ENCODE assay signal across 14 mouse cellular contexts in the genomic region with DNA sequence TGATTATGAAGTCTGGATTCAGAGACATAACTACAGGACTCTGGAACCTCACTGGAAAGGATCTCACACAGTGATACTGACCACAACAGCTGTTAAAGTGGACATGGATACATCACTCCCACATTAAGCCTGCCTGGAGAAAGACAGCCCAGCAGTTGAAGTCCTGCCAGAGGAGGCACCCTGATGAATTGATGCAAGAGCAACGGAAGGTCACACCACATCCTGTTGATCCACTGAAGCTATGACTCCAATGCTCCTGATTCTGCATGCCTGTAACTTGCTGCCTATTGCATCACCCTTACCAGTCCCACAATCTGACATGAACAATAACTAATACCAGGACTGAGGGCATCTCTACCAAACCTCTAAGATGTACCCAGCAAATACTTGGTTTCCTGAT. TPM values are rescaled to one million over a fixed set of nuclear protein-coding genes. Genes with fewer than 3 reads are reported as not detected.
DNase-seq lines count a peak whose midpoint lies in the region; ATAC-seq and TF ChIP-seq lines count a peak whose summit lies in the region.
"Had no signal": no experiment of that assay in that cellular context is flagged by ENCODE, and none has a peak within 500 bp of the region (broad histone marks: within the 10 kb centered on the region; RNA-seq: fewer than 3 reads in every experiment).

No protein-coding gene starts in this region.

- no peaks in the 10 kb centered on the region for H3K27me3 ChIP-seq in liver, postnatal 0 days (ENCODE audit: insufficient read depth, low read length)
- H3K27me3 ChIP-seq in liver, embryonic 11.5 days (replicated peaks; ENCODE audit: control insufficient read depth, insufficient read depth, low read length) = no peaks in the 10 kb centered on the region
- peaks cover 1% of the 10 kb centered on the region for H3K27me3 ChIP-seq in megakaryocyte, embryonic 14.5 days (replicated peaks)
- no peaks in the 10 kb centered on the region for H3K27me3 ChIP-seq in hindbrain, embryonic 16.5 days (replicated peaks; ENCODE audit: control insufficient read depth, insufficient read depth, low read length)
- H3K27me3 ChIP-seq: hindbrain, embryonic 15.5 days had no signal

- H3K4me2 ChIP-seq in liver, postnatal 0 days (ENCODE audit: low read depth, low read length) = no peak overlapping the region
- no peak overlapping the region for H3K4me2 ChIP-seq in liver, embryonic 11.5 days
- H3K4me2 ChIP-seq in hindbrain, embryonic 16.5 days (ENCODE audit: low read length) = no peak overlapping the region
- H3K4me2 ChIP-seq: heart, embryonic 11.5 days; hindbrain, embryonic 15.5 days had no signal

- no peak overlapping the region for H3K4me3 ChIP-seq in liver, postnatal 0 days (ENCODE audit: low read depth, low read length)
- H3K4me3 ChIP-seq in liver, embryonic 11.5 days (ENCODE audit: low read depth, low read length) = no peak overlapping the region
- H3K4me3 ChIP-seq in megakaryocyte, embryonic 14.5 days (replicated peaks) = peak overlapping the region; percentile 21
- no peak overlapping the region for H3K4me3 ChIP-seq in hindbrain, embryonic 16.5 days (ENCODE audit: low read length)
- H3K4me3 ChIP-seq: embryonic facial prominence, embryonic 10.5 days; hindbrain, embryonic 15.5 days had no signal

- H3K36me3 ChIP-seq in liver, postnatal 0 days (replicated peaks; ENCODE audit: insufficient read depth, low read length) = no peaks in the 10 kb centered on the region
- no peaks in the 10 kb centered on the region for H3K36me3 ChIP-seq in liver, embryonic 11.5 days (ENCODE audit: control insufficient read depth, insufficient read depth, low read length)
- H3K36me3 ChIP-seq in megakaryocyte, embryonic 14.5 days (replicated peaks; ENCODE audit: low read length) = no peaks in the 10 kb centered on the region
- no peaks in the 10 kb centered on the region for H3K36me3 ChIP-seq in hindbrain, embryonic 16.5 days (ENCODE audit: control insufficient read depth, insufficient read depth, low read length)
- H3K36me3 ChIP-seq: embryonic facial prominence, embryonic 10.5 days; hindbrain, embryonic 15.5 days had no signal

- H3K27ac ChIP-seq in liver, postnatal 0 days (ENCODE audit: low read depth) = no peak overlapping the region
- no peak overlapping the region for H3K27ac ChIP-seq in liver, embryonic 11.5 days (ENCODE audit: low read depth, low read length)
- no peak overlapping the region for H3K27ac ChIP-seq in hindbrain, embryonic 16.5 days (ENCODE audit: low read depth, low read length)
- H3K27ac ChIP-seq: embryonic facial prominence, embryonic 10.5 days; hindbrain, embryonic 15.5 days had no signal

- H3K9ac ChIP-seq in liver, postnatal 0 days (replicated peaks) = no peak overlapping the region
- no peak overlapping the region for H3K9ac ChIP-seq in liver, embryonic 11.5 days (ENCODE audit: low read depth, low read length)
- no peak overlapping the region for H3K9ac ChIP-seq in hindbrain, embryonic 16.5 days (ENCODE audit: low read depth, low read length)
- H3K9ac ChIP-seq: hindbrain, embryonic 15.5 days had no signal

- peaks cover 3% of the 10 kb centered on the region; the same call in 1 of the 2 replicates for H3K9me3 ChIP-seq in liver, postnatal 0 days (ENCODE audit: low read length)
- H3K9me3 ChIP-seq in liver, embryonic 11.5 days (ENCODE audit: control insufficient read depth, low read length) = peaks cover 4% of the 10 kb centered on the region; the same call in 1 of the 2 replicates
- H3K9me3 ChIP-seq in megakaryocyte, embryonic 14.5 days = peaks cover 9% of the 10 kb centered on the region
- H3K9me3 ChIP-seq in hindbrain, embryonic 16.5 days (ENCODE audit: control insufficient read depth, low read length) = no peaks in the 10 kb centered on the region; the same call in 1 of the 2 replicates
- H3K9me3 ChIP-seq: hindbrain, embryonic 15.5 days had no signal

- peak; percentile 24 for DNase-seq in liver, postnatal 0 days
- no peak for DNase-seq in liver, embryonic 11.5 days (ENCODE audit: low spot score)
- DNase-seq in CD4-positive helper T cell, adult 2 months (ENCODE audit: low read depth, low spot score) = peak; percentile 73
- DNase-seq in adipocyte (ENCODE audit: low spot score) = peak; percentile 60
- no peak for DNase-seq in frontal cortex, postnatal 10 days (ENCODE audit: low spot score in 2 of 2)
- no peak for DNase-seq in cerebellum, adult 8-10 months

- TF ChIP-seq EP300 in liver, postnatal 0 days (IDR thresholded peaks at IDR 0.05; ENCODE audit: low read depth) = no peak

- no peaks in the 10 kb centered on the region; the same call in 1 of the 2 replicates for H3K4me1 ChIP-seq in liver, postnatal 0 days (ENCODE audit: insufficient read depth)
- H3K4me1 ChIP-seq in liver, embryonic 11.5 days (replicated peaks; ENCODE audit: control insufficient read depth, insufficient read depth, low read length) = no peaks in the 10 kb centered on the region
- H3K4me1 ChIP-seq in megakaryocyte, embryonic 14.5 days = peaks cover 9% of the 10 kb centered on the region
- H3K4me1 ChIP-seq in hindbrain, embryonic 16.5 days (ENCODE audit: control insufficient read depth, insufficient read depth, low read depth, low read length) = no peaks in the 10 kb centered on the region
- H3K4me1 ChIP-seq: embryonic facial prominence, embryonic 10.5 days; hindbrain, embryonic 15.5 days had no signal

- no peak for TF ChIP-seq CTCF in liver, postnatal 0 days (IDR thresholded peaks at IDR 0.05; ENCODE audit: low read depth)

- 37% methylated on average over 1 of the region's 1 CpGs for WGBS in liver, postnatal 0 days (ENCODE audit: insufficient replicate concordance)
- WGBS in liver, embryonic 11.5 days = 60% methylated on average over 1 of the region's 1 CpGs
- WGBS in hindbrain, embryonic 16.5 days = 68% methylated on average over 1 of the region's 1 CpGs

- ATAC-seq in liver, postnatal 0 days = peak; percentile 55
- ATAC-seq in liver, embryonic 11.5 days (replicated peaks; ENCODE audit: low FRiP score) = no peak
- ATAC-seq in hindbrain, embryonic 16.5 days = no peak
- ATAC-seq: forebrain, embryonic 16.5 days had no signal

RNA-seq across cellular contexts. Expression of gene Olfr266, which starts 6.0 kb away (rescaled TPM):
- polyA plus RNA-seq in liver, postnatal 0 days (2015; fragmentation: Nextera tagmentation; extraction: Ambion mirVana) = not detected in 2 replicates
- polyA plus RNA-seq in liver, embryonic 11.5 days (2014; fragmentation: Nextera tagmentation; extraction: Ambion mirVana) = not detected in 2 replicates
- polyA plus RNA-seq in megakaryocyte, embryonic 14.5 days (2012; ENCODE audit: insufficient read depth, low replicate concordance) = not detected in 2 replicates
- polyA plus RNA-seq in hindbrain, embryonic 16.5 days (2015; fragmentation: Nextera tagmentation; extraction: Ambion mirVana) = not detected in 2 replicates
- polyA plus RNA-seq: embryonic facial prominence, embryonic 10.5 days; forebrain, embryonic 16.5 days; heart, embryonic 11.5 days; hindbrain, embryonic 15.5 days; liver, adult 2 months; midbrain, postnatal 0 days had no signal

RNA-seq across cellular contexts. Expression of gene Cd53, which starts 42.2 kb away (rescaled TPM):
- polyA plus RNA-seq in liver, postnatal 0 days (2015; fragmentation: Nextera tagmentation; extraction: Ambion mirVana) = 43.1 and 45.4 TPM in 2 replicates
- 14.5 and 15.2 TPM in 2 replicates for polyA plus RNA-seq in liver, embryonic 11.5 days (2014; fragmentation: Nextera tagmentation; extraction: Ambion mirVana)
- 2.6 TPM in 1 of 2 replicates, not detected in the other for polyA plus RNA-seq in megakaryocyte, embryonic 14.5 days (2012; ENCODE audit: insufficient read depth, low replicate concordance)
- polyA plus RNA-seq in hindbrain, embryonic 16.5 days (2015; fragmentation: Nextera tagmentation; extraction: Ambion mirVana) = 4.5 and 5.3 TPM in 2 replicates

Comparison
In these comparisons a context has a peak if more than half of its experiments do, and no peak if none do; other contexts are left out.
1. DNase-seq: peak in liver, postnatal 0 days (single experiment), CD4-positive helper T cell, adult 2 months (single experiment) and adipocyte (single experiment); none in liver, embryonic 11.5 days (single experiment), frontal cortex, postnatal 10 days (0 of 2) and cerebellum, adult 8-10 months (single experiment).